8 mouse cellular contexts compared by ENCODE assay signal in the genomic region with DNA sequence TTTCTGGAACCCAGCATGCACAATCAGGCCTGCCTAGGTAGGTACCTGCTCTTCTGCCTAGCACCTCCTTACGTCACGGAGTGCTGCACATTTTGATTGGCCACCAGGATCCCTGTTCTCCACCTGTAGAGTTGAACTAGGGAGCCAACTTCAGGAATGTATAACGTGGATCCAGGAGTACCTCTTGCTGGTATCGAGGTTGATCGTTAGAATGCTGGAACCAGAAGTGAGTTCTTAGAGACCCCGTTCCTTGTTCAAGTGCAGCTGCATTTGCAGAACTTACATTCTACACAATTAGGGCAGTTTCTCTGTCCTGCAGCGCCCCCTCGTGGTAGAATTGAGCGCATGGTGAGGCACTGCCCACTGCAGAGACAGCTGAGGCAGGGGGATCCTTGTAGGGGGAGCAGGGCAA. TPM values are rescaled to one million over a fixed set of nuclear protein-coding genes. Genes with fewer than 3 reads are reported as not detected.
A peak's percentile ranks its signal among the peaks of the same experiment; 100 is the strongest.
DNase-seq lines count a peak whose midpoint lies in the region; ATAC-seq and TF ChIP-seq lines count a peak whose summit lies in the region.

No protein-coding gene starts in this region.

- dilution Hi-C loops in CH12.LX (cut with MboI; ENCODE audit: extremely low pct_ligation_motif_present, extremely low pct_unique_long_range_greater_than_20kb, low sequenced_read_pairs), result no loop called here

- H3K79me2 ChIP-seq in CH12.LX (replicated peaks; ENCODE audit: control insufficient read depth, extremely low read depth, insufficient read depth, poor library complexity, severe bottlenecking), result no peaks in the 10 kb centered on the region

- TF ChIP-seq POLR2A in CH12.LX (IDR thresholded peaks at IDR 0.05; ENCODE audit: low read depth, low read length), result no peak

- no peaks in the 10 kb centered on the region for H3K9me3 ChIP-seq in CH12.LX (replicated peaks; ENCODE audit: low read length)
- H3K9me3 ChIP-seq in heart, postnatal 0 days (replicated peaks; ENCODE audit: control insufficient read depth, low read length), result no peaks in the 10 kb centered on the region

- ATAC-seq in heart, postnatal 0 days (ENCODE audit: insufficient read depth, low read depth), result peak; percentile 39; the same call in 1 of the 2 replicates

- H3K36me3 ChIP-seq in CH12.LX (replicated peaks in 1 of 2; ENCODE audit: control insufficient read depth in 1 of 2, insufficient read depth in 1 of 2, low read length in 1 of 2), result peaks cover 0 to 11% of the 10 kb centered on the region in 2 experiments
- H3K36me3 ChIP-seq in heart, postnatal 0 days (replicated peaks; ENCODE audit: control insufficient read depth, insufficient read depth, low read length), result no peaks in the 10 kb centered on the region

- no peak overlapping the region for H3K4me2 ChIP-seq in CH12.LX (ENCODE audit: insufficient read depth, low read depth, poor library complexity, severe bottlenecking)
- H3K4me2 ChIP-seq in heart, postnatal 0 days (ENCODE audit: low read depth, low read length), result no peak overlapping the region

- in situ Hi-C loops in CH12.LX (cut with MboI; ENCODE audit: low pct_ligation_motif_present, low pct_unique_long_range_greater_than_20kb, low sequenced_read_pairs), result loop anchor here (5.0 to 10.0 kb wide), 2 partner anchors 112 to 375 kb away; partner anchors contain the start of gene Zfp580

- H3K27ac ChIP-seq in CH12.LX (ENCODE audit: insufficient read depth, low read depth), result no peak overlapping the region
- no peak overlapping the region for H3K27ac ChIP-seq in heart, postnatal 0 days (ENCODE audit: low read depth)
- H3K27ac ChIP-seq in layer of hippocampus, adult 2 months, result no peak overlapping the region

- peak; percentile 70 to 91 for TF ChIP-seq CTCF in CH12.LX (conservative IDR thresholded peaks at IDR 0.05 in 1 of 2, IDR thresholded peaks at IDR 0.05 in 1 of 2; ENCODE audit: low read depth in 2 of 2, low read length in 2 of 2)
- peak; percentile 83 for TF ChIP-seq CTCF in heart, postnatal 0 days (IDR thresholded peaks at IDR 0.05; ENCODE audit: low read depth)
- TF ChIP-seq CTCF in layer of hippocampus, adult 2 months (conservative IDR thresholded peaks at IDR 0.05), result peak; percentile 96

- peak; percentile 84 for DNase-seq in CH12.LX (ENCODE audit: extremely low read depth)
- DNase-seq in adrenal gland, adult 8-10 months, result peak; percentile 72
- peak; percentile 70 for DNase-seq in embryo, embryonic 11.5 days (ENCODE audit: low read depth, low spot score)
- DNase-seq in heart, postnatal 0 days (ENCODE audit: low spot score), result peak; percentile 47
- DNase-seq in layer of hippocampus, adult 2 months (ENCODE audit: low spot score in 2 of 2), result peak in 1 of 2 experiments; percentile 85
- peak; percentile 70 to 84 for DNase-seq in lung, postnatal 4 days
- peak; percentile 70 for DNase-seq in right cerebral cortex, adult 18-20 months
- DNase-seq in urinary bladder, postnatal 10 days (ENCODE audit: low spot score), result peak; percentile 56

- peaks cover 8 to 34% of the 10 kb centered on the region in 2 experiments for H3K4me1 ChIP-seq in CH12.LX (ENCODE audit: control insufficient read depth in 1 of 2, insufficient read depth in 2 of 2)
- peaks cover 3% of the 10 kb centered on the region; the same call in 1 of the 2 replicates for H3K4me1 ChIP-seq in heart, postnatal 0 days (ENCODE audit: control insufficient read depth, insufficient read depth)

- TF ChIP-seq EP300 in CH12.LX (IDR thresholded peaks at IDR 0.05; ENCODE audit: low read length), result no peak
- no peak for TF ChIP-seq EP300 in heart, postnatal 0 days (IDR thresholded peaks at IDR 0.05; ENCODE audit: low read depth)

- H3K27me3 ChIP-seq in CH12.LX (replicated peaks), result no peaks in the 10 kb centered on the region
- H3K27me3 ChIP-seq in heart, postnatal 0 days (ENCODE audit: control insufficient read depth, insufficient read depth, low read length), result no peaks in the 10 kb centered on the region

- H3K9ac ChIP-seq in CH12.LX (ENCODE audit: insufficient read depth, low read depth), result no peak overlapping the region
- H3K9ac ChIP-seq in heart, postnatal 0 days (replicated peaks; ENCODE audit: low read depth, low read length), result no peak overlapping the region

- H3K4me3 ChIP-seq in CH12.LX (replicated peaks in 1 of 3; ENCODE audit: low read depth in 2 of 3, low read length in 2 of 3, poor library complexity in 1 of 3), result no peak overlapping the region
- no peak overlapping the region for H3K4me3 ChIP-seq in heart, postnatal 0 days (ENCODE audit: low read depth, low read length)
- H3K4me3 ChIP-seq in layer of hippocampus, adult 2 months, result no peak overlapping the region

- peak; percentile 88 for TF ChIP-seq RAD21 in CH12.LX (IDR thresholded peaks at IDR 0.05; ENCODE audit: low read depth, low read length)

- WGBS in heart, postnatal 0 days, result 16% methylated on average over 9 of the region's 9 CpGs

TF ChIP-seq in CH12.LX, 34 proteins besides CTCF, POLR2A, EP300 and RAD21:
- peak; percentile 26; the same call in 1 of the 2 replicates for TF ChIP-seq TCF12 (IDR thresholded peaks at IDR 0.05; ENCODE audit: low read depth, low read length)
- TF ChIP-seq JUND (conservative IDR thresholded peaks at IDR 0.05; ENCODE audit: low read depth, low read length), result no peak
- peak; percentile 75 for TF ChIP-seq SMC3 (IDR thresholded peaks at IDR 0.05; ENCODE audit: low read depth, low read length)
- TF ChIP-seq CHD2 (IDR thresholded peaks at IDR 0.05; ENCODE audit: low read length), result peak; percentile 86

RNA-seq across cellular contexts. Expression of gene Ssc5d, which starts 14.5 kb away (rescaled TPM):
- 0.13 and 0.30 TPM in 2 replicates for total RNA-seq in CH12.LX (2012; rRNA removed)
- total RNA-seq in CH12.LX (2014; rRNA removed), result 0.08 and 0.09 TPM in 2 replicates
- 1.5 and 1.6 TPM in 2 replicates for polyA plus RNA-seq in CH12.LX (2012; ENCODE audit: insufficient read length, low read depth)
- 1 to 10 TPM; 1.7 to 4.5 (median 2.2) TPM for total RNA-seq in adrenal gland, adult 8-10 months (2022)
- total RNA-seq in heart, postnatal 0 days (2014; rRNA removed; ENCODE audit: low replicate concordance), result 3.5 and 5.0 TPM in 2 replicates
- 1.1 and 1.2 TPM in 2 replicates for polyA plus RNA-seq in heart, postnatal 0 days (2015; fragmentation: Nextera tagmentation; extraction: Ambion mirVana)
- 1 to 10 TPM; 2.4 to 3.5 TPM for total RNA-seq in layer of hippocampus, adult 2 months (2021)

RNA-seq across cellular contexts. Expression of gene Nat14, which starts 18.2 kb away (rescaled TPM):
- total RNA-seq in CH12.LX (2012; rRNA removed) (0.63 and 1.3 TPM in 2 replicates), CH12.LX (2014; rRNA removed) (0.27 and 0.88 TPM in 2 replicates)
- 0.97 and 1.7 TPM in 2 replicates for polyA plus RNA-seq in CH12.LX (2012; ENCODE audit: insufficient read length, low read depth)
- 10 to 100 TPM in 2 of 4 experiments, 1 to 10 TPM in 2; 8.5 to 13.3 (median 10.4) TPM for total RNA-seq in adrenal gland, adult 8-10 months (2022)
- 2.0 and 4.2 TPM in 2 replicates for total RNA-seq in heart, postnatal 0 days (2014; rRNA removed; ENCODE audit: low replicate concordance)
- polyA plus RNA-seq in heart, postnatal 0 days (2015; fragmentation: Nextera tagmentation; extraction: Ambion mirVana), result 2.8 and 3.6 TPM in 2 replicates
- 100 to 1,000 TPM; 103 to 114 TPM for total RNA-seq in layer of hippocampus, adult 2 months (2021)

RNA-seq across cellular contexts. Expression of gene Sbk2, which starts 24.1 kb away (rescaled TPM):
- 0.08 and 0.30 TPM in 2 replicates for total RNA-seq in CH12.LX (2012; rRNA removed)
- total RNA-seq in CH12.LX (2014; rRNA removed), result not detected in 2 replicates
- 0.10 TPM in 1 of 2 replicates, not detected in the other for polyA plus RNA-seq in CH12.LX (2012; ENCODE audit: insufficient read length, low read depth)
- 1 to 10 TPM in 2 of 4 experiments, under 1 TPM in 1, not detected in 1; 0.45 to 2.1 (median 1.8) TPM for total RNA-seq in adrenal gland, adult 8-10 months (2022)
- total RNA-seq in heart, postnatal 0 days (2014; rRNA removed; ENCODE audit: low replicate concordance), result 16.4 and 19.9 TPM in 2 replicates
- 22.0 and 24.3 TPM in 2 replicates for polyA plus RNA-seq in heart, postnatal 0 days (2015; fragmentation: Nextera tagmentation; extraction: Ambion mirVana)
- under 1 TPM in 1 of 2 experiments, not detected in 1; 0.31 TPM for total RNA-seq in layer of hippocampus, adult 2 months (2021)

RNA-seq across cellular contexts. Expression of gene Zfp628, which starts 25.1 kb away (rescaled TPM):
- total RNA-seq in CH12.LX (2012; rRNA removed) (1.9 and 2.2 TPM in 2 replicates), CH12.LX (2014; rRNA removed) (0.42 and 0.87 TPM in 2 replicates)
- polyA plus RNA-seq in CH12.LX (2012; ENCODE audit: insufficient read length, low read depth), result 7.1 and 9.4 TPM in 2 replicates
- total RNA-seq in adrenal gland, adult 8-10 months (2022), result 10 to 100 TPM; 14.4 to 20.6 (median 16.2) TPM
- 8.9 and 13.1 TPM in 2 replicates for total RNA-seq in heart, postnatal 0 days (2014; rRNA removed; ENCODE audit: low replicate concordance)
- 1.7 and 1.9 TPM in 2 replicates for polyA plus RNA-seq in heart, postnatal 0 days (2015; fragmentation: Nextera tagmentation; extraction: Ambion mirVana)
- total RNA-seq in layer of hippocampus, adult 2 months (2021), result 10 to 100 TPM; 15.0 to 15.8 TPM

RNA-seq across cellular contexts. Expression of gene Sbk3, which starts 30.9 kb away (rescaled TPM):
- not detected in 2 replicates for total RNA-seq in CH12.LX (2012; rRNA removed)
- total RNA-seq in CH12.LX (2014; rRNA removed), result not detected in 2 replicates
- polyA plus RNA-seq in CH12.LX (2012; ENCODE audit: insufficient read length, low read depth), result not detected in 2 replicates
- total RNA-seq in adrenal gland, adult 8-10 months (2022), result under 1 TPM; 0.15 to 0.74 (median 0.34) TPM
- 3.2 and 3.9 TPM in 2 replicates for total RNA-seq in heart, postnatal 0 days (2014; rRNA removed; ENCODE audit: low replicate concordance)
- polyA plus RNA-seq in heart, postnatal 0 days (2015; fragmentation: Nextera tagmentation; extraction: Ambion mirVana), result 2.7 and 4.1 TPM in 2 replicates
- total RNA-seq in layer of hippocampus, adult 2 months (2021), result 1 to 10 TPM in 1 of 2 experiments, under 1 TPM in 1; 0.71 to 1.0 TPM

Comparison
In these comparisons a context has a peak if more than half of its experiments do, and no peak if none do; other contexts are left out.
1. RNA of gene Nat14, which starts 18.2 kb away (total RNA-seq): 103 to 114 TPM in layer of hippocampus, adult 2 months; 8.5 to 13.3 TPM in adrenal gland, adult 8-10 months, 2.0 to 4.2 TPM in heart, postnatal 0 days and 0.27 to 1.3 TPM in CH12.LX; every median in the first group is over 4 times any median in the second.
2. Peak in every context shown above with its lines, with median percentiles within 50 percentile points of each other: CTCF ChIP-seq.